Mouse (Mus musculus) cortical plate, adult 2 months (tissue): Measurements from ENCODE around the gene Gm5741.

Experiments
- CTCF ChIP-seq: fragments of 200-500 bp; IDR thresholded peaks from 2 replicates; pipeline ENCODE4 v1.5.1; 2011; ENCODE audit warnings: mild to moderate bottlenecking, control low read depth, low read length; ENCODE audit not compliant: insufficient read depth; ENCODE audit errors: extremely low read depth
- POLR2A ChIP-seq: fragments of 200-500 bp; IDR thresholded peaks from 2 replicates; pipeline ENCODE4 v1.6.1; 2011; ENCODE audit warnings: mild to moderate bottlenecking, low read length, control low read depth; ENCODE audit not compliant: insufficient read depth; ENCODE audit errors: extremely low read depth

GRCm38 (mm10) chr8:85067982-85068381 is at the start of gene Gm5741:
- TF ChIP-seq POLR2A, result no peak
- TF ChIP-seq CTCF, result no peak
